Mouse (Mus musculus): ENCODE measurements around the gene Krt7. TPM values are rescaled to one million over a fixed set of nuclear protein-coding genes. Genes with fewer than 3 reads are reported as not detected.

The Krt7 gene
- polyA plus RNA-seq, 1 experiment = 4.1 TPM

DNA sequence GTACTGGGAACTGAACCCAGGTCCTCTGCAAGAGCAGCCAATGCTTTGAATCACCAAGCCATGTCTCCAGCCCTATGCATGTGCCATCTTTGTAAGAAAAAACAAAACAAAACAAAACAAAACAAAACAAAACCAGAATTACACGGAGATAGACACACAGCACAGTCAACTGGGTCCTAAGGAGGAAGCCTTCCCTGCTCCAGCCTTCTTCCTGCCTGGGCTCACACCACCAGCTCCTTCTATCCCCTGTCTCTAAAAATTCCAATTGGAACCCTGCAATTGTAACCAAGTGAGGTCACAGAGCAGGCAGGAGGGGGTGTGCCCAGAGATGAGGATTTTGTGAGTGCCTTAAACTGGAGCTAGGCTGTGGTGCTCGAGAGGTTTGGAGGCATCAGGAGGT is 36.6 kb downstream of the Krt7 start, which contains the start of gene Krt88:
Krt88 (plus strand) TSS at position 301 of the 400 bp plus-strand sequence.
- no peak for DNase-seq (ENCODE audit: low read depth)
- no peak for TF ChIP-seq CTCF (IDR thresholded peaks at IDR 0.05; ENCODE audit: borderline replicate concordance, extremely low read depth, insufficient read depth, insufficient read length)
- TF ChIP-seq POLR2A (IDR thresholded peaks at IDR 0.05; ENCODE audit: borderline replicate concordance, extremely low read depth, insufficient read depth, insufficient read length, poor library complexity, severe bottlenecking) = no peak

DNA sequence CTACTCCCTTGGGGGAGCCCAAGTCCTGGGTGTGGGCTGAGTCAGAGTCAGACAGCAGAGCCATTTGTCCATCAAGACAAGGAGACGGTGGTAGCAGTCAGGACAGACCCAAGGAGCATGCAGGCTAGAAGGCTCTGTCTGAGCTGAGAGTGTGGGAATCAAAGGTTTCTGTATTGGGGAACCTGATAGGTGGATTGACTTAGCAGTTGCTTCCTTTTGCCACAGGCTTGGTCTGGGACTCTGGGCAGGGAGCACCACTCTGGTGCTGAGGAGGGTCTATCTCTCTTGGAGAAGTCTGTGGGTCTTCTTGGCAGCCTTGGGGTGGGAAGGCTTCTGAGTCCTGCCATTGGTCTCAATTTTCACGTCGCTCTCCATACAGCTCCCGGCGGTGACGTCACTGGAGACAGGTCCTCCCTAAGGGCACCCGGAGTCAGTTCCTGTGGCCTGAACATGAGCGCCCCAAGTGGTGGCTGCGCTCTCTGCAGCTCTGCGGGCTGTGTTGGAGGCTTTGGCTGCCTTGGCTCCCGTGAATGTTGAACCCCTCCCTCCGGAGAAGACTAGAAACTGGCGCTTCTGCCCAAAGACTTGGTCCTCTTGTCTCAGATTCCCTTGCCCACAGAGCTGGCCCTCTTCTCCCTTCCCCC is 42.4 kb downstream of the Krt7 start:
- TF ChIP-seq POLR2A (IDR thresholded peaks at IDR 0.05; ENCODE audit: borderline replicate concordance, extremely low read depth, insufficient read depth, insufficient read length, poor library complexity, severe bottlenecking) (no peak), CTCF (IDR thresholded peaks at IDR 0.05; ENCODE audit: borderline replicate concordance, extremely low read depth, insufficient read depth, insufficient read length) (peak; percentile 77)
- DNase-seq (ENCODE audit: low read depth) = peak; percentile 54

- TF ChIP-seq CTCF (IDR thresholded peaks at IDR 0.05; ENCODE audit: borderline replicate concordance, extremely low read depth, insufficient read depth, insufficient read length) = no peak
- TF ChIP-seq POLR2A (IDR thresholded peaks at IDR 0.05; ENCODE audit: borderline replicate concordance, extremely low read depth, insufficient read depth, insufficient read length, poor library complexity, severe bottlenecking) = no peak
- DNase-seq (ENCODE audit: low read depth) = no peak
These were observed 43.9 kb downstream of the Krt7 start for GRCm38 (mm10) chr15:101454774-101455173.

GRCm38 (mm10) chr15:101455292-101455691 is 44.4 kb downstream of the Krt7 start:
- no peak for DNase-seq (ENCODE audit: low read depth)
- no peak for TF ChIP-seq CTCF (IDR thresholded peaks at IDR 0.05; ENCODE audit: borderline replicate concordance, extremely low read depth, insufficient read depth, insufficient read length)
- TF ChIP-seq POLR2A (IDR thresholded peaks at IDR 0.05; ENCODE audit: borderline replicate concordance, extremely low read depth, insufficient read depth, insufficient read length, poor library complexity, severe bottlenecking) = no peak

GRCm38 (mm10) chr15:101455891-101456290 is 45.0 kb downstream of the Krt7 start:
- no peak for DNase-seq (ENCODE audit: low read depth)
- TF ChIP-seq CTCF (IDR thresholded peaks at IDR 0.05; ENCODE audit: borderline replicate concordance, extremely low read depth, insufficient read depth, insufficient read length) = no peak
- TF ChIP-seq POLR2A (IDR thresholded peaks at IDR 0.05; ENCODE audit: borderline replicate concordance, extremely low read depth, insufficient read depth, insufficient read length, poor library complexity, severe bottlenecking) = no peak

DNA sequence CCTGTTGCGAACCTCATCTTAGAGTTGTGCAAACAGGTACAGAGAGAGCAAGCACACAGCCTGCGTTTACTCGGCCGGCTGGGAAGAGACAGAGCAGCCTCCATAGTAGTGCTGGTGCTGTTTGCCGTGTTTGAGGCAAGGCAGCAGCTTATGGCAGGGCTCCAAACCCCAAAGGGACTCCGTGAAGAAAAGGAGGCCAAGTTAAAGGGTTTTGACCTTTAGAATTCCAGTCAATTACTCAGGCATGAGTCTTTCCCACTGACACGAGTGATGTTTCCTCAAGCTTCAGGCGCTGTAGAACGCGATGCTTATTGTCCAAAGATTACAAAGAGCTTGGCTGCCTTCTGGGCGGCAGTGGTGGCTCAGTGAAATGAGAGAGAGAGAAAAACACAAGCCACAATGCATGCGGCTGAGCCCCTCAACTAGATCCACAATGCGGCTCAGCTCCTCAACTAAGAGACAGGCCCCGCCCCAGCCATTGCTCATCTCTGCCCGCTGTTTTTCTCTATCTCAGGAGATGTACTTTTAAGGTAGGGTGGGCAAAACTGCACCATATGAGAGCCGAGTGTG is 47.6 kb downstream of the Krt7 start:
- TF ChIP-seq CTCF (IDR thresholded peaks at IDR 0.05; ENCODE audit: borderline replicate concordance, extremely low read depth, insufficient read depth, insufficient read length) (no peak), POLR2A (IDR thresholded peaks at IDR 0.05; ENCODE audit: borderline replicate concordance, extremely low read depth, insufficient read depth, insufficient read length, poor library complexity, severe bottlenecking) (no peak)
- peak; percentile 55 for DNase-seq (ENCODE audit: low read depth)

- no peak for TF ChIP-seq POLR2A (IDR thresholded peaks at IDR 0.05; ENCODE audit: borderline replicate concordance, extremely low read depth, insufficient read depth, insufficient read length, poor library complexity, severe bottlenecking)
- TF ChIP-seq CTCF (IDR thresholded peaks at IDR 0.05; ENCODE audit: borderline replicate concordance, extremely low read depth, insufficient read depth, insufficient read length) = 0 out of 2 replicates have a peak, but pooled peaks have one; percentile 20
- DNase-seq (ENCODE audit: low read depth) = no peak
These were observed 48.4 kb downstream of the Krt7 start for GRCm38 (mm10) chr15:101459283-101459682.

DNA sequence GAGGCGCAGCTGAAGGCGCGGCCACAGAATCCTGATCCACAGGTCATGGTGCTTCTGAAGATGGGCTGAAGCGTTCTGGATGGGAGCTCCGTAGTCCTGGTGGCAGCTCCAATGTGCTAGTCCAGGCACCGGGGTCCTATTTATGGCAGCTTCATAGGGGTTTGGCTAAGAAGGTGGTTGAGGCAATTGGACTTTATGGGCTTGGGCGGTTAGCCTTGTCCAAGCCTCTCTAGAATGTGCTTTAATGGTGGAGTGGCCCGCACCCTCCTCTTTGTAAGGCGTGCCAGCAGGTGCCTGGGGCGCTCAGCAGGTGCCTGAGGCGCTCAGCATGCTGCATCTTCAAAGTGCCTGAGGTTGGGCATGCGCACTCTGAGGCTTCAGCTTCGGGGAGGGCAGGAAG is 52.8 kb downstream of the Krt7 start, which contains the start of gene Krt81:
Krt81 (minus strand) TSS at position 101 of the 400 bp plus-strand sequence.
- no peak for DNase-seq (ENCODE audit: low read depth)
- no peak for TF ChIP-seq CTCF (IDR thresholded peaks at IDR 0.05; ENCODE audit: borderline replicate concordance, extremely low read depth, insufficient read depth, insufficient read length)

- TF ChIP-seq POLR2A (IDR thresholded peaks at IDR 0.05; ENCODE audit: borderline replicate concordance, extremely low read depth, insufficient read depth, insufficient read length, poor library complexity, severe bottlenecking) (no peak), CTCF (IDR thresholded peaks at IDR 0.05; ENCODE audit: borderline replicate concordance, extremely low read depth, insufficient read depth, insufficient read length) (no peak)
- DNase-seq (ENCODE audit: low read depth) = no peak
These were observed 58.2 kb downstream of the Krt7 start for GRCm38 (mm10) chr15:101469093-101469492.

DNA sequence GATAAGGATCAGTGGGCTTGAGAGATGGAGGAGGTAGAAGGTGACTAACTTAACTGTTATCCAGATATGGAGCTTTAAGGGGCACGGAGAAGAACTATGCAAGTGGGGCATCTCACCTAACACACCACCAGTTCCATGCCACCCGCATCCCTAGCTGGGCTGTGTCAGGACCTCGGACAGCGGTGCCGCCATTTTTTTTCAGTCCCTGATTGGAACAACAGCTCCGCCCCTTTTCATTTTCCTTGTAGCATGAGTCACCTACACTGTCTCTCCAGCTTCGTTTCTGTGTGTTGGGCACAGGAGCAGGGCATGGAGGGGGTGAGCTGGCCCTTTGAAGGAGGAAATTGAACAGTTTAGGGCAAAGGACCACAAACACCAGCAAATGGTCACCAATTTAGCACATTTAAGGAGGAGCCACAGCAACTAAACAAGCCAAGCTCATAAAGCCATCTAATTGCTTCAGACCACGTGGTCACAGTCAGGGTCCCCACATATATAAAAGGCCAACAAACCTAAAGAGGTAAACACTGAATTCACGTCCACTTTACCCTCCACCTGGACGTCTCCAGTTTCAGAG is 62.2 kb downstream of the Krt7 start, which contains the start of gene Krt86:
Krt86 (plus strand) TSS at position 527 of the 577 bp plus-strand sequence.
- no peak for DNase-seq (ENCODE audit: low read depth)
- TF ChIP-seq POLR2A (IDR thresholded peaks at IDR 0.05; ENCODE audit: borderline replicate concordance, extremely low read depth, insufficient read depth, insufficient read length, poor library complexity, severe bottlenecking) = no peak
- TF ChIP-seq CTCF (IDR thresholded peaks at IDR 0.05; ENCODE audit: borderline replicate concordance, extremely low read depth, insufficient read depth, insufficient read length) = no peak

- TF ChIP-seq POLR2A (IDR thresholded peaks at IDR 0.05; ENCODE audit: borderline replicate concordance, extremely low read depth, insufficient read depth, insufficient read length, poor library complexity, severe bottlenecking) (no peak), CTCF (IDR thresholded peaks at IDR 0.05; ENCODE audit: borderline replicate concordance, extremely low read depth, insufficient read depth, insufficient read length) (peak; percentile 58)
- peak; percentile 63 for DNase-seq (ENCODE audit: low read depth)
These were observed 68.3 kb downstream of the Krt7 start for GRCm38 (mm10) chr15:101479007-101479665.

Measured in brain, embryonic 14.5 days (tissue).